Mouse (Mus musculus) midbrain, embryonic 16.5 days (tissue): ENCODE measurements around the gene C3. TPM values are rescaled to one million over a fixed set of nuclear protein-coding genes. Genes with fewer than 3 reads are reported as not detected.

Experiments
- ATAC-seq: fragments of 200-750 bp; cut with Nextera tagmentation; 2 replicates; pipeline ENCODE4 v1.8.0; 2017; ENCODE audit warnings: moderate TSS enrichment
- H3K27ac ChIP-seq: fragments of 300-500 bp; sonication (generic); 2 replicates; pipeline ENCODE4 v1.5.1; 2014; ENCODE audit warnings: mild to moderate bottlenecking, low read length, mixed read lengths
- H3K27me3 ChIP-seq: fragments of 300-500 bp; sonication (generic); 2 replicates; pipeline ENCODE4 v1.6.1; 2014; ENCODE audit warnings: low read depth, low read length, mixed read lengths; ENCODE audit not compliant: control insufficient read depth, insufficient read depth
- H3K36me3 ChIP-seq: fragments of 300-500 bp; sonication (generic); 2 replicates; pipeline ENCODE4 v1.6.1; 2014; ENCODE audit warnings: mild to moderate bottlenecking, low read length, moderate library complexity, mixed read lengths; ENCODE audit not compliant: control insufficient read depth, insufficient read depth
- H3K4me1 ChIP-seq: fragments of 300-500 bp; sonication (generic); 2 replicates; pipeline ENCODE4 v1.6.1; 2014; ENCODE audit warnings: mild to moderate bottlenecking, low read length, mixed read lengths; ENCODE audit not compliant: control insufficient read depth, insufficient read depth
- H3K4me2 ChIP-seq: fragments of 300-500 bp; sonication (generic); 2 replicates; pipeline ENCODE4 v1.6.1; 2014; ENCODE audit warnings: mild to moderate bottlenecking, low read length, mixed read lengths
- H3K4me3 ChIP-seq: fragments of 300-500 bp; sonication (generic); 2 replicates; pipeline ENCODE4 v1.5.1; 2014; ENCODE audit warnings: low read depth, mild to moderate bottlenecking, low read length, moderate library complexity, mixed read lengths
- H3K9ac ChIP-seq: fragments of 300-500 bp; sonication (generic); 2 replicates; pipeline ENCODE4 v1.6.1; 2014; ENCODE audit warnings: low read depth, low read length, mixed read lengths
- H3K9me3 ChIP-seq: fragments of 300-500 bp; sonication (generic); replicated peaks from 2 replicates; pipeline ENCODE4 v1.6.1; 2014; ENCODE audit warnings: mild to moderate bottlenecking, low read length, mixed read lengths; ENCODE audit not compliant: control insufficient read depth, poor library complexity, severe bottlenecking
- WGBS: fragments of 180-500 bp; shearing (Covaris S2); extraction: QIAGEN DNeasy Blood & Tissue Kit; methylation state at CpG from one replicate; pipeline ENCODE4 v1.1.7; 2014; 5-methylcytosine and 5-hydroxymethylcytosine counted together
- polyA plus RNA-seq: library from polyadenylated mRNA; unstranded; fragments of >200 nt; fragmentation: Nextera tagmentation; extraction: Ambion mirVana; gene quantifications from 2 replicates; pipeline ENCODE4 v1.2.1, GENCODE M21; 2015

The C3 gene
- polyA plus RNA-seq, 1 experiment from 2014 or later, result 2.8 TPM

GRCm38 (mm10) chr17:57195326-57196010 lies 32.5 kb downstream of the C3 start:
- Histone ChIP-seq H3K27ac (no peak overlapping the region), H3K4me1 (no peaks in the 10 kb centered on the region), H3K9ac (no peak overlapping the region), H3K4me2 (no peak overlapping the region), H3K9me3 (no peaks in the 10 kb centered on the region), H3K27me3 (no peaks in the 10 kb centered on the region), H3K4me3 (no peak overlapping the region), H3K36me3 (no peaks in the 10 kb centered on the region)
- WGBS, result 82% methylated on average over 8 of the region's 8 CpGs
- no peak for ATAC-seq

- Histone ChIP-seq H3K4me3 (no peak overlapping the region), H3K36me3 (no peaks in the 10 kb centered on the region), H3K27me3 (no peaks in the 10 kb centered on the region), H3K4me1 (no peaks in the 10 kb centered on the region), H3K9ac (no peak overlapping the region), H3K27ac (no peak overlapping the region), H3K9me3 (no peaks in the 10 kb centered on the region), H3K4me2 (no peak overlapping the region)
- WGBS, result 80% methylated on average over 3 of the region's 3 CpGs
- no peak for ATAC-seq
These were observed 33.2 kb downstream of the C3 start for GRCm38 (mm10) chr17:57194771-57195170.

GRCm38 (mm10) chr17:57194041-57194507 lies 33.9 kb downstream of the C3 start, which contains the start of gene Tnfsf14:
Tnfsf14 (minus strand) TSS chr17:57194177.
- Histone ChIP-seq H3K9ac (no peak within 1 kb of the TSS), H3K36me3 (no peaks in the 10 kb centered on the region), H3K27ac (no peak within 1 kb of the TSS), H3K27me3 (no peaks in the 10 kb centered on the region), H3K4me1 (no peaks in the 10 kb centered on the region), H3K4me2 (no peak within 1 kb of the TSS), H3K4me3 (no peak within 1 kb of the TSS), H3K9me3 (no peaks in the 10 kb centered on the region)
- WGBS, result 82% methylated on average over 11 of the region's 11 CpGs
- no peak for ATAC-seq

- Histone ChIP-seq H3K4me3 (no peak overlapping the region), H3K27ac (no peak overlapping the region), H3K9ac (no peak overlapping the region), H3K36me3 (no peaks in the 10 kb centered on the region), H3K9me3 (no peaks in the 10 kb centered on the region), H3K27me3 (no peaks in the 10 kb centered on the region), H3K4me1 (no peaks in the 10 kb centered on the region), H3K4me2 (no peak overlapping the region)
- ATAC-seq, result no peak
- WGBS, result 91% methylated on average over 12 of the region's 12 CpGs
These were observed 39.3 kb downstream of the C3 start for GRCm38 (mm10) chr17:57188510-57189192.

GRCm38 (mm10) chr17:57185641-57186040 lies 42.3 kb downstream of the C3 start:
- H3K9me3 ChIP-seq, result no peaks in the 10 kb centered on the region
- ATAC-seq, result no peak
- WGBS, result 69% methylated on average over 2 of the region's 2 CpGs
- no peak overlapping the region for H3K27ac ChIP-seq
- H3K36me3 ChIP-seq, result no peaks in the 10 kb centered on the region
- H3K27me3 ChIP-seq, result no peaks in the 10 kb centered on the region
- no peak overlapping the region for H3K4me2 ChIP-seq
- no peak overlapping the region for H3K4me3 ChIP-seq
- H3K9ac ChIP-seq, result no peak overlapping the region
- no peaks in the 10 kb centered on the region for H3K4me1 ChIP-seq

GRCm38 (mm10) chr17:57182871-57183270 lies 45.1 kb downstream of the C3 start:
- Histone ChIP-seq H3K27me3 (no peaks in the 10 kb centered on the region), H3K4me1 (no peaks in the 10 kb centered on the region), H3K9me3 (no peaks in the 10 kb centered on the region), H3K4me3 (no peak overlapping the region), H3K36me3 (no peaks in the 10 kb centered on the region), H3K27ac (no peak overlapping the region), H3K4me2 (no peak overlapping the region), H3K9ac (no peak overlapping the region)
- ATAC-seq, result no peak
- 76% methylated on average over 3 of the region's 3 CpGs for WGBS

GRCm38 (mm10) chr17:57180363-57180762 lies 47.6 kb downstream of the C3 start:
- no peak for ATAC-seq
- H3K9me3 ChIP-seq, result no peaks in the 10 kb centered on the region
- H3K4me1 ChIP-seq, result no peaks in the 10 kb centered on the region
- no peak overlapping the region for H3K4me2 ChIP-seq
- 36% methylated on average over 8 of the region's 8 CpGs for WGBS
- H3K9ac ChIP-seq, result no peak overlapping the region
- H3K36me3 ChIP-seq, result no peaks in the 10 kb centered on the region
- H3K27me3 ChIP-seq, result no peaks in the 10 kb centered on the region
- H3K27ac ChIP-seq, result no peak overlapping the region
- no peak overlapping the region for H3K4me3 ChIP-seq

GRCm38 (mm10) chr17:57173351-57173750 lies 54.6 kb downstream of the C3 start:
- no peaks in the 10 kb centered on the region for H3K27me3 ChIP-seq
- H3K4me3 ChIP-seq, result no peak overlapping the region
- no peaks in the 10 kb centered on the region for H3K9me3 ChIP-seq
- no peak overlapping the region for H3K4me2 ChIP-seq
- no peak for ATAC-seq
- H3K36me3 ChIP-seq, result no peaks in the 10 kb centered on the region
- no peaks in the 10 kb centered on the region for H3K4me1 ChIP-seq
- no peak overlapping the region for H3K27ac ChIP-seq
- 86% methylated on average over 4 of the region's 4 CpGs for WGBS
- no peak overlapping the region for H3K9ac ChIP-seq

- Histone ChIP-seq H3K36me3 (no peaks in the 10 kb centered on the region), H3K4me2 (no peak overlapping the region), H3K27me3 (no peaks in the 10 kb centered on the region), H3K27ac (no peak overlapping the region), H3K9ac (no peak overlapping the region), H3K4me1 (no peaks in the 10 kb centered on the region), H3K4me3 (no peak overlapping the region), H3K9me3 (no peaks in the 10 kb centered on the region)
- ATAC-seq, result no peak
- 85% methylated on average over 5 of the region's 5 CpGs for WGBS
These were observed 55.6 kb downstream of the C3 start for GRCm38 (mm10) chr17:57172378-57172777.
